Mouse (Mus musculus) cerebellum, adult 2 months (tissue): ENCODE data around the gene 4933406M09Rik.

Experiments
- CTCF ChIP-seq: fragments of 200-500 bp; IDR thresholded peaks from 2 replicates; pipeline ENCODE4 v1.5.1; 2011; ENCODE audit warnings: low read depth, mild to moderate bottlenecking, control low read depth, low read length, moderate library complexity, borderline replicate concordance; ENCODE audit not compliant: insufficient read depth
- POLR2A ChIP-seq: fragments of 200-500 bp; IDR thresholded peaks from 2 replicates; pipeline ENCODE4 v1.6.1; 2011; ENCODE audit warnings: low read length, control low read depth, borderline replicate concordance; ENCODE audit not compliant: insufficient read depth

DNA sequence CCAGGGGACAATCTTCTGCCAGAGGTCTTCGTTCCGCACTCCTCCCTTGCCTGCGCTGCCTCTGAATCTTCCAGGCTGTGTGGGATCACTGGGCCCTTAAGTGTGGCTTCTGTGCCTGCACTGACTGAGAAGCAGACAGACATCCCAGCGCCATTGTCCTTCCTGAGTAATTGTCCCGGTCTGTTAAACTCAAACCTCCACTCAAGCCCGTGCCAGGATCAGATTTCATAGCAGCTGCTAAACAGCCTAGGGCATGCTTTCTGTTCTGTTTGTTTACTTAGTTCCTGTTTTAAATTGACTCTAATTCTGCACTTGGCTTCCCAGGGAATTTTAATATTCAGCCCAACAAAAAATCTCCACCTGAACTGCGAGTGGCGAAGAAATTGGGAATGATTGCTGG lies 22.3 kb downstream of the 4933406M09Rik start:
- TF ChIP-seq CTCF (no peak), POLR2A (no peak)
